In genomic region chr6:34270717-34271116, GRCm38 (mm10) we compare ENCODE assay signal across 25 mouse cellular contexts. TPM values are rescaled to one million over a fixed set of nuclear protein-coding genes. Genes with fewer than 3 reads are reported as not detected.
DNase-seq lines count a peak whose midpoint lies in the region; ATAC-seq and TF ChIP-seq lines count a peak whose summit lies in the region.
"Had no signal": no experiment of that assay in that cellular context is flagged by ENCODE, and none has a peak within 500 bp of the region (broad histone marks: within the 10 kb centered on the region; RNA-seq: fewer than 3 reads in every experiment).

No protein-coding gene starts in this region.

- no peak overlapping the region for H3K4me3 ChIP-seq in forebrain, postnatal 0 days (ENCODE audit: low read depth, low read length)
- no peak overlapping the region for H3K4me3 ChIP-seq in forebrain, embryonic 15.5 days
- no peak overlapping the region for H3K4me3 ChIP-seq in midbrain, embryonic 13.5 days (replicated peaks)
- H3K4me3 ChIP-seq: embryonic facial prominence, embryonic 10.5 days; hindbrain, embryonic 12.5 days; intestine, embryonic 15.5 days; limb, embryonic 12.5 days; neural tube, embryonic 15.5 days had no signal

- no peaks in the 10 kb centered on the region for H3K9me3 ChIP-seq in forebrain, postnatal 0 days (ENCODE audit: low read length)
- H3K9me3 ChIP-seq in forebrain, embryonic 15.5 days: no peaks in the 10 kb centered on the region
- H3K9me3 ChIP-seq in midbrain, embryonic 13.5 days: no peaks in the 10 kb centered on the region
- H3K9me3 ChIP-seq: embryonic facial prominence, embryonic 10.5 days; hindbrain, embryonic 12.5 days; intestine, embryonic 15.5 days; limb, embryonic 12.5 days; neural tube, embryonic 15.5 days had no signal

- no peaks in the 10 kb centered on the region for H3K36me3 ChIP-seq in forebrain, postnatal 0 days (ENCODE audit: insufficient read depth)
- H3K36me3 ChIP-seq in forebrain, embryonic 15.5 days: no peaks in the 10 kb centered on the region
- H3K36me3 ChIP-seq in midbrain, embryonic 13.5 days: no peaks in the 10 kb centered on the region
- H3K36me3 ChIP-seq: embryonic facial prominence, embryonic 10.5 days; hindbrain, embryonic 12.5 days; intestine, embryonic 15.5 days; limb, embryonic 12.5 days; neural tube, embryonic 15.5 days had no signal

- H3K9ac ChIP-seq in forebrain, postnatal 0 days: no peak overlapping the region
- no peak overlapping the region for H3K9ac ChIP-seq in forebrain, embryonic 15.5 days (replicated peaks)
- no peak overlapping the region for H3K9ac ChIP-seq in midbrain, embryonic 13.5 days (replicated peaks)
- H3K9ac ChIP-seq: hindbrain, embryonic 12.5 days; intestine, embryonic 15.5 days; limb, embryonic 12.5 days; liver, postnatal 0 days; neural tube, embryonic 15.5 days had no signal

- no peaks in the 10 kb centered on the region for H3K27me3 ChIP-seq in forebrain, postnatal 0 days (ENCODE audit: insufficient read depth, low read length)
- H3K27me3 ChIP-seq in forebrain, embryonic 15.5 days: no peaks in the 10 kb centered on the region
- no peaks in the 10 kb centered on the region for H3K27me3 ChIP-seq in midbrain, embryonic 13.5 days
- H3K27me3 ChIP-seq: hindbrain, embryonic 12.5 days; intestine, embryonic 15.5 days; limb, embryonic 12.5 days; neural tube, embryonic 15.5 days had no signal

- no peak overlapping the region for H3K4me2 ChIP-seq in forebrain, postnatal 0 days (ENCODE audit: low read depth)
- H3K4me2 ChIP-seq in forebrain, embryonic 15.5 days (replicated peaks): no peak overlapping the region
- H3K4me2 ChIP-seq in midbrain, embryonic 13.5 days (replicated peaks): no peak overlapping the region
- H3K4me2 ChIP-seq: heart, embryonic 11.5 days; hindbrain, embryonic 12.5 days; intestine, embryonic 15.5 days; limb, embryonic 12.5 days; liver, embryonic 11.5 days; neural tube, embryonic 15.5 days had no signal

- peak; percentile 58 for DNase-seq in forebrain, postnatal 0 days
- DNase-seq in layer of hippocampus, adult 18-20 months (ENCODE audit: low spot score in 2 of 2): peak; percentile 30 to 73
- DNase-seq in layer of hippocampus, postnatal 25 days (ENCODE audit: extremely low spot score in 1 of 2, low spot score in 1 of 2): no peak
- peak; percentile 53 for DNase-seq in brain, embryonic 14.5 days (ENCODE audit: low read depth)
- DNase-seq in gastrocnemius, postnatal 10 days: no peak
- no peak for DNase-seq in thymus, adult 18-20 months
- DNase-seq: adrenal gland, postnatal 14 days; cerebellum, adult 9-10 months; heart, adult 11 months; kidney, adult 8-10 months; kidney, postnatal 10 days; liver, postnatal 0 days; thymus, postnatal 36 days had no signal

- TF ChIP-seq POLR2A in brain, embryonic 14.5 days (IDR thresholded peaks at IDR 0.05; ENCODE audit: borderline replicate concordance, extremely low read depth, insufficient read depth, insufficient read length, poor library complexity, severe bottlenecking): no peak

- no peak overlapping the region for H3K27ac ChIP-seq in forebrain, postnatal 0 days (ENCODE audit: low read depth, low read length)
- no peak overlapping the region for H3K27ac ChIP-seq in forebrain, embryonic 15.5 days (replicated peaks)
- H3K27ac ChIP-seq in midbrain, embryonic 13.5 days: no peak overlapping the region
- H3K27ac ChIP-seq: embryonic facial prominence, embryonic 10.5 days; hindbrain, embryonic 12.5 days; intestine, embryonic 15.5 days; limb, embryonic 12.5 days; macrophage; neural tube, embryonic 15.5 days had no signal

- no peak for TF ChIP-seq CTCF in forebrain, postnatal 0 days (IDR thresholded peaks at IDR 0.05; ENCODE audit: low read depth)
- TF ChIP-seq CTCF in brain, embryonic 14.5 days (IDR thresholded peaks at IDR 0.05; ENCODE audit: borderline replicate concordance, extremely low read depth, insufficient read depth, insufficient read length): no peak

- 13% methylated on average over 6 of the region's 6 CpGs for WGBS in forebrain, postnatal 0 days
- WGBS in forebrain, embryonic 15.5 days: 16% methylated on average over 6 of the region's 6 CpGs
- 28% methylated on average over 6 of the region's 6 CpGs for WGBS in midbrain, embryonic 13.5 days

- H3K4me1 ChIP-seq in forebrain, postnatal 0 days (ENCODE audit: insufficient read depth): no peaks in the 10 kb centered on the region
- H3K4me1 ChIP-seq in forebrain, embryonic 15.5 days: 0 out of 2 replicates have a peak, but pooled peaks cover 5% of the 10 kb centered on the region
- peaks cover 6% of the 10 kb centered on the region; the same call in 1 of the 2 replicates for H3K4me1 ChIP-seq in midbrain, embryonic 13.5 days (replicated peaks)
- H3K4me1 ChIP-seq: embryonic facial prominence, embryonic 10.5 days; hindbrain, embryonic 12.5 days; intestine, embryonic 15.5 days; limb, embryonic 12.5 days had no signal

- peak; percentile 76 for ATAC-seq in forebrain, postnatal 0 days
- no peak for ATAC-seq in forebrain, embryonic 15.5 days (replicated peaks)
- ATAC-seq in midbrain, embryonic 13.5 days: 0 out of 2 replicates have a peak, but pooled peaks have one; percentile 11
- ATAC-seq: CD4-positive, CD25-positive, alpha-beta regulatory T cell, adult 4 months; intestine, embryonic 15.5 days; liver, postnatal 0 days; lung, postnatal 0 days had no signal

RNA-seq across cellular contexts. Expression of gene Akr1b3, which starts 46.6 kb away (rescaled TPM):
- 78.5 and 88.6 TPM in 2 replicates for total RNA-seq in forebrain, postnatal 0 days (2014; rRNA removed)
- polyA plus RNA-seq in forebrain, postnatal 0 days (2015; fragmentation: Nextera tagmentation; extraction: Ambion mirVana): 98.3 and 117 TPM in 2 replicates
- polyA plus RNA-seq in forebrain, embryonic 15.5 days (2015; fragmentation: Nextera tagmentation; extraction: Ambion mirVana): 92.2 and 96.9 TPM in 2 replicates
- total RNA-seq in layer of hippocampus, adult 18-20 months (2021): 10 to 100 TPM; 42.6 to 43.3 TPM
- total RNA-seq in layer of hippocampus, postnatal 25 days (2021): 10 to 100 TPM; 38.7 to 42.2 TPM
- polyA plus RNA-seq in brain, embryonic 14.5 days (2012; rRNA removed): 88.4 and 99.9 TPM in 2 replicates
- 103 and 107 TPM in 2 replicates for polyA plus RNA-seq in midbrain, embryonic 13.5 days (2015; fragmentation: Nextera tagmentation; extraction: Ambion mirVana)
- total RNA-seq in gastrocnemius, postnatal 10 days (2021): 100 to 1,000 TPM; 214 to 249 TPM

Comparison
In these comparisons a context has a peak if more than half of its experiments do, and no peak if none do; other contexts are left out.
1. DNase-seq: peak in forebrain, postnatal 0 days (single experiment), layer of hippocampus, adult 18-20 months (2 of 2) and brain, embryonic 14.5 days (single experiment); none in layer of hippocampus, postnatal 25 days (0 of 2), gastrocnemius, postnatal 10 days (single experiment) and thymus, adult 18-20 months (0 of 2).